Mouse (Mus musculus): ENCODE measurements around the gene Angel2. TPM values are rescaled to one million over a fixed set of nuclear protein-coding genes. Genes with fewer than 3 reads are reported as not detected.

The Angel2 gene
- polyA plus RNA-seq, 1 experiment from 2014 or later: 73.1 TPM

- no peaks in the 10 kb centered on the region for H3K27me3 ChIP-seq
- H3K4me3 ChIP-seq: no peak overlapping the region
- no peak overlapping the region for H3K27ac ChIP-seq (replicated peaks)
- no peaks in the 10 kb centered on the region for H3K9me3 ChIP-seq
- no peak overlapping the region for H3K9ac ChIP-seq (replicated peaks)
- no peak for ATAC-seq (ENCODE audit: low FRiP score, low read depth)
- H3K4me2 ChIP-seq (replicated peaks): no peak overlapping the region
- whole genome bisulfite sequencing: 80% methylated on average over 7 of the region's 7 CpGs
- H3K4me1 ChIP-seq: peaks cover 16% of the 10 kb centered on the region
- peaks cover 63% of the 10 kb centered on the region for H3K36me3 ChIP-seq
Measured at GRCm38 (mm10) chr1:190972612-190973192, 47.8 kb downstream of the Angel2 start.

- H3K9me3 ChIP-seq: no peaks in the 10 kb centered on the region
- no peak for ATAC-seq (ENCODE audit: low FRiP score, low read depth)
- H3K4me1 ChIP-seq: peaks cover 21% of the 10 kb centered on the region
- no peaks in the 10 kb centered on the region for H3K27me3 ChIP-seq
- H3K36me3 ChIP-seq: peaks cover 54% of the 10 kb centered on the region
- no peak overlapping the region for H3K27ac ChIP-seq (replicated peaks)
- 87% methylated on average over 8 of the region's 8 CpGs for WGBS
- no peak overlapping the region for H3K9ac ChIP-seq (replicated peaks)
- no peak overlapping the region for H3K4me3 ChIP-seq
- no peak overlapping the region for H3K4me2 ChIP-seq (replicated peaks)
Measured at GRCm38 (mm10) chr1:190974191-190974590, 49.3 kb downstream of the Angel2 start.

DNA sequence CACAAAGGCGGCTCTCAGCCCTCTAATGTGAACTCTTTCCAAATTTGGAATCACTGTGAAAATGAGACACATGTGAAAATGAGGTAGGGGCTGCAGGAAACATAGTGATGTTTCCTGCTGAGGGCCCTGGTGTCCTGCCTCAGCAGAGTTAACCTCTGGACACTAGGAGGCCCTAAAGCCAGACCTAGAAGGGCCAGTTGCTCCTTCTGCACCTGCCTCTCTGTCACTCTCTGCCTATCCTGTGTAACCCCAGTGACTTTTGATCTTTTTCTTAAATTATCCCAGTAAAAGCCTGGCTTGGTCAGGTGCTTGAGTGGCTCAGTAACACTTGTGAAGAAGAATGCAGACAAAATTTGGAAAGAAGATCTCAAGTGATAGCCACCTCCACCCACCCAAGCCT, 49.9 kb downstream of the Angel2 start:
- Histone ChIP-seq H3K4me3 (no peak overlapping the region), H3K36me3 (peaks cover 48% of the 10 kb centered on the region), H3K9ac (replicated peaks) (no peak overlapping the region), H3K4me1 (peaks cover 26% of the 10 kb centered on the region), H3K27me3 (no peaks in the 10 kb centered on the region), H3K27ac (replicated peaks) (no peak overlapping the region), H3K9me3 (no peaks in the 10 kb centered on the region), H3K4me2 (replicated peaks) (no peak overlapping the region)
- no peak for ATAC-seq (ENCODE audit: low FRiP score, low read depth)
- WGBS: 88% methylated on average over 1 of the region's 1 CpGs

GRCm38 (mm10) chr1:190976887-190977573, 52.1 kb downstream of the Angel2 start:
- Histone ChIP-seq H3K9me3 (no peaks in the 10 kb centered on the region), H3K27ac (replicated peaks) (0 out of 2 replicates have a peak overlapping the region, but pooled peaks have one; percentile 86), H3K4me1 (peaks cover 26% of the 10 kb centered on the region), H3K4me2 (replicated peaks) (peak overlapping the region; percentile 98), H3K9ac (replicated peaks) (peak overlapping the region; percentile 92), H3K27me3 (no peaks in the 10 kb centered on the region), H3K4me3 (peak overlapping the region; percentile 67), H3K36me3 (peaks cover 29% of the 10 kb centered on the region)
- 55% methylated on average over 11 of the region's 11 CpGs for WGBS
- no peak for ATAC-seq (ENCODE audit: low FRiP score, low read depth)

- under 1% methylated on average over 22 of the region's 22 CpGs for WGBS
- Histone ChIP-seq H3K4me1 (peaks cover 26% of the 10 kb centered on the region), H3K9ac (replicated peaks) (peak overlapping the region; percentile 92), H3K4me3 (peak overlapping the region; percentile 67), H3K36me3 (peaks cover 19% of the 10 kb centered on the region), H3K27ac (replicated peaks) (peak overlapping the region; percentile 86), H3K4me2 (replicated peaks) (peak overlapping the region; percentile 98), H3K27me3 (no peaks in the 10 kb centered on the region), H3K9me3 (no peaks in the 10 kb centered on the region)
- 0 out of 2 replicates have a peak, but pooled peaks have one; percentile 1 for ATAC-seq (ENCODE audit: low FRiP score, low read depth)
Measured at GRCm38 (mm10) chr1:190978001-190978400, 53.1 kb downstream of the Angel2 start.

GRCm38 (mm10) chr1:190978511-190979073, 53.7 kb downstream of the Angel2 start:
- WGBS: under 1% methylated on average over 44 of the region's 46 CpGs
- Histone ChIP-seq H3K4me1 (peaks cover 26% of the 10 kb centered on the region), H3K9me3 (no peaks in the 10 kb centered on the region), H3K27me3 (no peaks in the 10 kb centered on the region), H3K36me3 (peaks cover 13% of the 10 kb centered on the region), H3K4me3 (peak overlapping the region; percentile 67), H3K27ac (replicated peaks) (peak overlapping the region; percentile 86), H3K9ac (replicated peaks) (peak overlapping the region; percentile 92), H3K4me2 (replicated peaks) (peak overlapping the region; percentile 98)
- ATAC-seq (ENCODE audit: low FRiP score, low read depth): peak; percentile 70

- peak within 1 kb of the TSS; percentile 98 for H3K4me2 ChIP-seq (replicated peaks)
Measured at GRCm38 (mm10) chr1:190979100-190979563, 54.2 kb downstream of the Angel2 start, which contains the start of gene Vash2. Vash2 (minus strand) TSS chr1:190979296.

GRCm38 (mm10) chr1:190980470-190980869, 55.6 kb downstream of the Angel2 start:
- Histone ChIP-seq H3K4me1 (peaks cover 26% of the 10 kb centered on the region), H3K4me2 (replicated peaks) (no peak overlapping the region), H3K9ac (replicated peaks) (no peak overlapping the region), H3K27ac (replicated peaks) (no peak overlapping the region), H3K27me3 (no peaks in the 10 kb centered on the region), H3K36me3 (no peaks in the 10 kb centered on the region), H3K4me3 (no peak overlapping the region), H3K9me3 (no peaks in the 10 kb centered on the region)
- WGBS: 90% methylated on average over 1 of the region's 1 CpGs
- no peak for ATAC-seq (ENCODE audit: low FRiP score, low read depth)

More at GRCm38 (mm10) chr1:190979100-190979563, 54.2 kb downstream of the Angel2 start, which contains the start of gene Vash2:
- Histone ChIP-seq H3K27ac (replicated peaks) (peak within 1 kb of the TSS; percentile 86), H3K4me1 (peaks cover 26% of the 10 kb centered on the region), H3K36me3 (peaks cover 8% of the 10 kb centered on the region), H3K9ac (replicated peaks) (peak within 1 kb of the TSS; percentile 92), H3K27me3 (no peaks in the 10 kb centered on the region), H3K4me3 (peak within 1 kb of the TSS; percentile 67), H3K9me3 (no peaks in the 10 kb centered on the region)
- ATAC-seq (ENCODE audit: low FRiP score, low read depth): peak; percentile 99
- WGBS: 1% methylated on average over 35 of the region's 38 CpGs

DNA sequence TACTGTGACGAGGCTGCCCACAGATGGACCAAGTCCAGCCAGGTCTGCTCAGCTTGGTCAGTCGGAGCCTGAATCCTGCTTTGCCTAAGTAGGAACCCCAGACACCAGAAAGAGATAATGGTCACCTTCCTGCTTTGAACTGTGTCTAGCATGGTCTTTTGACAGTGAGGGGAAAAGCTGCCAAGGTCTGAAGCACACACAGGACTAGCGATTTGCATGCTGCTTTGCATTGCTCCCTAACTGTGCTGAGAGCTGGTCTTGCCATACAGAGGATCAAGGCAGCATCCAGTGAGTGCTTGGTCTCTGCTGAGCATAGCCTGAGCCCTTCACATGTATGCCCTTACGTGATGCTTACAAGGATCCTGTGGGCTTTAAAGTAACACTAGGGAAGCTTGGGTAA, 56.5 kb downstream of the Angel2 start:
- Histone ChIP-seq H3K27ac (replicated peaks) (no peak overlapping the region), H3K4me2 (replicated peaks) (no peak overlapping the region), H3K4me1 (peaks cover 21% of the 10 kb centered on the region), H3K4me3 (no peak overlapping the region), H3K36me3 (no peaks in the 10 kb centered on the region), H3K9ac (replicated peaks) (no peak overlapping the region), H3K27me3 (no peaks in the 10 kb centered on the region), H3K9me3 (no peaks in the 10 kb centered on the region)
- no peak for ATAC-seq (ENCODE audit: low FRiP score, low read depth)
- WGBS: 87% methylated on average over 4 of the region's 4 CpGs

- Histone ChIP-seq H3K4me3 (no peak overlapping the region), H3K36me3 (no peaks in the 10 kb centered on the region), H3K27me3 (no peaks in the 10 kb centered on the region), H3K4me1 (no peaks in the 10 kb centered on the region), H3K9me3 (no peaks in the 10 kb centered on the region), H3K9ac (replicated peaks) (no peak overlapping the region), H3K27ac (replicated peaks) (no peak overlapping the region), H3K4me2 (replicated peaks) (no peak overlapping the region)
- ATAC-seq (ENCODE audit: low FRiP score, low read depth): no peak
- WGBS: 83% methylated on average over 9 of the region's 9 CpGs
Measured at GRCm38 (mm10) chr1:190989437-190990082, 64.6 kb downstream of the Angel2 start.

DNA sequence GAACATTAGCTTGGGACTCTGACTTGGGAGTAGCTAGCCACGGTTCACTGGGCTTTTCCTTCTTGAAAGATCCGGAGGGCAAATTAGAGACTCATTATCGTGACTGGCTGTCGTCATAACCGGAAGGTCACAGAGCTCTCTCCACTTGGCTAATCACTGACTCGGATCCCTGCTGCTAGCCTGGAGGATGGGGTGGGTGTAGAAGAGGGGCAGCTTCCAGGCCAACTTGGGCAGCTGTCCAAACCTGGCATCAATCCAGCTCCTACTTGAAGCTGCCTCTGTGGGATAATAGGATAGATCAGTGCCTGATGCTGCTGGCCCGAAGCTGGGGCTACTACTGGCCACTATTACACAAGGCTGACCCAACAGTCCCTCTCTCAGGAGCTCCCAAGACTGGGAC, 70.6 kb downstream of the Angel2 start:
- Histone ChIP-seq H3K4me2 (replicated peaks) (no peak overlapping the region), H3K36me3 (no peaks in the 10 kb centered on the region), H3K27me3 (no peaks in the 10 kb centered on the region), H3K4me3 (no peak overlapping the region), H3K27ac (replicated peaks) (no peak overlapping the region), H3K9ac (replicated peaks) (no peak overlapping the region), H3K9me3 (0 out of 2 replicates have a peak, but pooled peaks cover 6% of the 10 kb centered on the region), H3K4me1 (no peaks in the 10 kb centered on the region)
- no peak for ATAC-seq (ENCODE audit: low FRiP score, low read depth)
- 75% methylated on average over 7 of the region's 7 CpGs for WGBS
